Mouse (Mus musculus) frontal cortex, adult 2 months (tissue): ENCODE data around the gene Itpkc. TPM values are rescaled to one million over a fixed set of nuclear protein-coding genes. Genes with fewer than 3 reads are reported as not detected.
"Not testable (repeated sequence)": the region's sequence is repeated elsewhere in the genome, so short reads cannot be mapped to it uniquely, and the experiment has no call there.

Experiments used
- DNase-seq, 2 experiments: peaks; one replicate each; pipeline ENCODE4 v3.0.0; 2022; ENCODE audit warnings: low spot score in 1 of 2; ENCODE audit errors: extremely low spot score in 1 of 2
- polyA plus RNA-seq: library from polyadenylated mRNA; depleted of rRNA; stranded (reverse); fragments of >200 nt; gene quantifications from 2 replicates; pipeline ENCODE4 v1.2.3, GENCODE M21; 2012; rRNA removed

Itpkc gene
- 5.2 and 6.7 TPM in 2 replicates for polyA plus RNA-seq

- DNase-seq = peak; percentile 86 to 92
Measured at GRCm38 (mm10) chr7:27228281-27228821, at the start of gene Itpkc. Itpkc (minus strand) TSS chr7:27228661.

DNA sequence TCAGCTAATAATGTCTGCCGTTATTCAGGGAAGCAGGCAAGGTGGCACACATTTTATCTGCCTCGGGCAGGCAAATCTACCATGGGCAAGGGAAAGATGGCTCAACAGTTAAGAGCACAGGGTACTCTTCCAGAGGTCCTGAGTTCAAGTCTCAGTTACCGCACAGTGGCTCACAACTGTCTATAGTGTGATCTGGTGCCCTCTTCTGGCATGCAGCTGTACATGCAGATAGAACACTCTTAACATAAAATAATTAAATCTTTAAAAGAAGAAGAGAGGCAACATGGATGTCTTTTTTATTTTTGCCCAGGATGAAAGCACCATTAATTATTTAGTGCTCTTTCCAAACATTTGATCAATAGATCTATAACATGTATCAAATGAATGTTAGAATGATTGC, 48.7 kb upstream of the Itpkc start:
- no peak for DNase-seq

DNA sequence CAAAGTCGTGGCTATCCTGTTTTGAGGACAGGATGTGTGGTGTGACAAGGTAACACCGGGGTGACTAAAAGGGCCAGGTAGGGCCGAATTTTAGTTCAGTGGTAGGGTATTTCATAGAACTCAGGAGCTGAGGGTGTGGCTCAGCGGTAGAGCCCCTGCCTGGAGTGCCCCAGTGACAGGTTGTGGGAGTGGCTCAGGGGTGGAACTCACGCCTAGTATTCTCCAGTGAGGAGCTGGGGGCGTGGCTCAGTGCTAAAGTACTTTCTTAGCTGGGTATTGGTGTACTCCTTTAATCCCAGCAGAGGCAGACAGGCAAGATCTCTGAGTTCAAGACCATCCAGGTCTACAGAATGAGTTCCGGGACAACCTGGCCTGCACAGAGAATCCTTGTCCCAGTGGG, 47.6 kb upstream of the Itpkc start:
- DNase-seq = no peak

GRCm38 (mm10) chr7:27274916-27275315, 46.5 kb upstream of the Itpkc start:
- no peak for DNase-seq

- no peak for DNase-seq
Measured at GRCm38 (mm10) chr7:27273739-27274351, 45.4 kb upstream of the Itpkc start.

- no peak for DNase-seq
Measured at GRCm38 (mm10) chr7:27271423-27271822, 43.0 kb upstream of the Itpkc start.

DNA sequence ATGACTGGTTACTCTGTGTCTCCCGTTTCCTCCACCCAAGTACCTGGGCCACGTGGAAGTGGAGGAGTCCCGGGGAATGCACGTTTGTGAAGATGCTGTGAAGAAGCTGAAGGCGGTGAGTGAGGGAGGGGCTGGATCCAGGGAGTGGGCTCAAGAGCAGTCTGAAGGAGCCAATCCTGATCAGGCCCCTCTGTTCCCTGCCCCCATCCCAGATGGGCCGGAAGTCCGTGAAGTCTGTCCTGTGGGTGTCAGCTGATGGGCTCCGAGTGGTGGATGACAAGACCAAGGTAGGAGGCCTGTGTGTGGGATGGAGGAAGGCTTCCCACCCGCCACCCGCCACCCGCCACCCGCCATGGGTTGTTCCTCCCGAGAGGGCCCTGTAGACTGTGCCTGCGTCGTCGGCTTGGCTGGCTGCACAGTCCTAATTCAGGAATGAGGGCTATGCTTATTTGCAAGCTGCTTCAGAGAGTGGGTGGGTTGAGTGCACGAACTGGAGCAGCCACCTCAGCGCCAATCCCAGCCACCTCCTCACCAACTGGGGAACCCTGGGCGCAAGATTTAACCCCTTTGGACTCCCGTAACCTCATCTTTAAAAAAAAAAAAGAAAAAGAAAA, 38.2 kb upstream of the Itpkc start:
- peak; percentile 72 to 89 for DNase-seq

DNA sequence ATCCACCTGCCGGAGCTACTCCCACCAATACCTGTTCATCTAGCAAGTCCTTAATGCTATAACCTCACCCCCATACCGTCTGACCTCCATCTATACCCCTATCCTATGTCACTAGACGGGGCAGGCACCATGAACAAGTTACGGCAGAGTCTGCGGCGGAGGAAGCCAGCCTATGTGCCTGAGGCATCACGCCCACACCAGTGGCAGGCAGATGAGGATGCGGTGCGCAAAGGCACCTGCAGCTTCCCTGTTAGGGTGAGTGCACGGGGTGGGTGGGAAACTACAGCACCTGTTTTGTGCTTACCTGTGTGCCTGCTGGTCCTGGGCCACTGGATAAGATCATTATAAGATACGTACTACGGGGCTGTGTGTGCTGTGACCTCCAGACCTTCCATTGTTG, 36.3 kb upstream of the Itpkc start:
- DNase-seq = peak in 1 of 2 experiments; percentile 37

- peak in 1 of 2 experiments; percentile 50 for DNase-seq
Measured at GRCm38 (mm10) chr7:27261888-27262287, 33.4 kb upstream of the Itpkc start.

DNA sequence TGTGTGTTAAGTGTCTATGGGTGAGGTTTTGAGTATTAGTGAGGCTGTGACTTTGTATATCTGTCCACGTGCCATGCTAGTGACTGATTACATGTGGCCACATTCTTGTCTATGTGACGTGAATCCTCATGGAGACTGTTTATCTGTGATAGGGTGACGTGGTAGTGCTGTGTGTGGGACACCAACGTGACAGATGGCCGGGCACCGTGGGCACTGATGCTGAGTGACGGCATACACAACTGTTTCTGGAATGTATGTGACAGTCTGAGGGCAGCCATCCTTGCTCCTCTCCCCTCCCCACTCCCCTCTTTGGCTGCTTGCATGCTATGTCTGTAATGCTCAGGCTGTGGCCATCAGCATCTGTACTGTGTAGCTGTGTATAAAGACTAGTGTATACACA, 32.4 kb upstream of the Itpkc start:
- DNase-seq = peak in 1 of 2 experiments; percentile 68

DNA sequence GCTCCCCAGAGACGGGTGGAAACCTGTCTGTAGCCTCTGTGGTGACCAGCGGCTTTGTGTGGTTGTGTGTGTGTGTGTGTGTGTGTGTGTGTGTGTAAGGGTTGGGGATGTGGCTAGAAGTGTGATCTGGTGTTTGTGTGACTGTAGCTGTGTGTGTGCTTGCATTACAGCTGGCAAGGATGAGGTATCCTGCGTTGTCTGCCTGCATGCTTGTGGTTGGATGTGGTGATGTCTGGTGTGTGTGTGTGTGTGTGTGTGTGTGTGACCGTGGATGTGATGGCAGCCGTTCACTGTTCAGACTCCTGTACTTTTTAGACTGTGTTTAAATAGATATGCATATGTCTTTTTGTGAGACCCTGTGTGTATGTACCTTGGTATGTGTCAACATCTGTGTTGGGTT, 31.3 kb upstream of the Itpkc start:
- DNase-seq = peak in 1 of 2 experiments; percentile 33

DNA sequence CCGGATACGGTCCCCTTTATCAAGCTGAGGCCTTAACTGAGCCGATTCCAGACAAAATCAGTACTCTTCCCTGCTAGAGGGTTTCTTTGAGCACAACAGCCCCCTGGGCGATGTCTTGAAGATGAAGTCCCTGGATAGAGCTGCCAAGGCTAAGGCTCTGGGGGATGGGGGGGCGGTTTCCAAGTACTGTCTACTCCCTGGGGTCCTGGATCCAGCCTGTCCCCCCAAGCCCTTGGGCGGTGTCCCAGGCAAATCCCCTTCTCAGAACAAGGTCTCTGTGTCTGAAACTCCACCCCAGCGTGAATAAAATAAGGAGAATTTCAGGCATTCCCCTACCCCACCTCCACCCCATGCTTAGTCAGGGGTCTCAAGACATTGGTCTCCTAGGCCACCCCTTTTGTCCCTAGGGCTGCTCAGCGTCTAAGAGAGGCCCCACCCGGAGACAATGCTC, 30.8 kb upstream of the Itpkc start:
- peak in 1 of 2 experiments; percentile 22 for DNase-seq

- peak; percentile 85 to 91 for DNase-seq
Measured at GRCm38 (mm10) chr7:27258205-27258899, 29.9 kb upstream of the Itpkc start, which contains the start of gene Numbl. Numbl (plus strand) TSS chr7:27258433.

GRCm38 (mm10) chr7:27257852-27258204, 29.4 kb upstream of the Itpkc start:
- no peak for DNase-seq

GRCm38 (mm10) chr7:27257046-27257851, 28.8 kb upstream of the Itpkc start:
- DNase-seq = peak; percentile 72 to 83

DNA sequence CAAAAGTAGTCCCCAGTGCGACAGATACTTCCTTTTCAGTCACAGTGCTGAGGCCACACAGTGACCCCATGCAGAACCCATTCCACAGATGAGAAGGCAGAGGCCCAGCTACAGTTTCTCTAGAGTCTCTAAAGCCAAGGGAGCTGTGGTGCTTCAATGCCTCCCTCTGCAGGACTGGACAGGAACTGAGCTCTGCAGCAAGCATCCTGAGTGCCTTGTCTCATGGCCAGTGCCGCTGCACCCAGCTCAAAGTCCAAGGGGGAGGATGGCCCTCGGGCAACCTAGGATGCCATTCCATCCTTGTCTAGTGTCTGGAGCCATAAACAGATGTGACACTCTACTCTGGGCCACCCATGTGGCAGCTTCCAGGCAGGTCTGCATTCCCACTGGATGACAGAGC, 27.3 kb upstream of the Itpkc start:
- peak in 1 of 2 experiments; percentile 35 for DNase-seq

GRCm38 (mm10) chr7:27251946-27252345, 23.5 kb upstream of the Itpkc start:
- DNase-seq = no peak

GRCm38 (mm10) chr7:27249928-27250327, 21.5 kb upstream of the Itpkc start:
- no peak for DNase-seq

GRCm38 (mm10) chr7:27249146-27249545, 20.7 kb upstream of the Itpkc start:
- DNase-seq = peak in 1 of 2 experiments; percentile 57

DNA sequence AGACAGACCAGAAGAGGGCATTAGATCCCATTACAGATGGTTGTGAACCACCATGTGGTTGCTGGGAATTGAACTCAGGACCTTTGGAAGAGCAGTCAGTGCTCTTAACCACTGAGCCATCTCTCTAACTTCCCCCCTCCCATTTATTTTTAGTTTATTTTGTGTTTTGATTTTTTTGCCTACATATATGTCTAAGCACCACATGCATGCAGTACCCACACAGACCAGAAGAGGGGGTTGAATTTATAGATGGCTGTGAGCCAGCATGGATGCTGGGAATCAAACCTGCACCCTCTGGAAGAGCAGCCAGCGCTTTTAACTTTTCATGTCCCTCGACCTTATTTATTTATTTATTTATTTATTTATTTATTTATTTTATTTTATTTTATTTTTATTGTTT, 15.6 kb upstream of the Itpkc start:
- DNase-seq = not testable (repeated sequence)

DNA sequence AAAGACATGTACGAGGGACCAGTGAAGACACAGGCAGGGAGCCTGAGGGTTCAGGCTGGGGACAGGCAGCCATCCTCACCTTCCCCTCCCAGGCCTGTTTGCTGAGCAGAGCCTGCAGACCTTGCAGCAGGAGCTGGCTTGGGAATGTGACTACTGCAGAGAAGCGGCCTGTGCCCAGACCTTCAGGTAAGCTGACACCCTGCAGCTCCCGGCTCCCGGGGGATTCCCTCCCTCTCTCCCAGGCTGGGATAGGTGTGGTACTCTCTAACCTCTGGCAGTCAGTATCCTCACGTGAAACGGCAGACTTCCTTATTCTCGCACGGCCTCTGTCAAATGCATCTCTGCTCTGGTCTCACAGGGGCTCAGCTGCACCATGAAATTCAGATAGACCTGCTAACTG, 14.8 kb upstream of the Itpkc start:
- DNase-seq = no peak
